Mouse (Mus musculus) layer of hippocampus, postnatal 10 days (tissue): Measurements from ENCODE around the gene Vmn1r228. TPM values are rescaled to one million over a fixed set of nuclear protein-coding genes. Genes with fewer than 3 reads are reported as not detected.

Experiments
- DNase-seq, 2 experiments: peaks; one replicate each; pipeline ENCODE4 v3.0.0; 2021; ENCODE audit warnings: low spot score in 2 of 2
- long read RNA-seq: library from polyadenylated mRNA; stranded (forward); transcript quantifications from one replicate; pipeline ENCODE4 v2.0.0, GENCODE M21; 2023
- total RNA-seq, 2 experiments: library from RNA; stranded (reverse); gene quantifications; 2 replicates each; pipeline ENCODE4 v1.2.3; 2021

The Vmn1r228 gene
- not detected for total RNA-seq
- long read RNA-seq = 0 reads

DNA sequence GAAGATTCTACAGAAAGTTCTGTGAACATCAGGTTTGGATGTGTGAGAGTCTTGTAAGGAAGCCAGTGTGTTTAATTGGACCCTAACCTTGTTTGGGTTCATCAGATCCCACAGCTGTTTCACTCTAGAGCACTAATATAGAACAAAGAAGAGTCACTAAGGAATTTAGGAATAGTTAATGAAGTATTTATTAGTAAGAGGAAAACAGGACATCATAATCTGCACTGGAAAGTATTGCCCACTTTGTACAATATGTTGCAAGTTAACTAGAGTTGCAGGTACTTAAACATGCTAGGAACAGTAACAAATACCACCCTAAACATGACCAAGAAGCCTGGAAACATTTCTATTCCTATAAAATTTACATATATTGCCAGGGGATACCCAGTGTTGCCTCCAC lies at the start of gene Vmn1r228:
Vmn1r228 (minus strand) TSS at position 101 of the 400 bp plus-strand sequence.
- no peak for DNase-seq

GRCm38 (mm10) chr17:20811255-20811654 lies 25.3 kb upstream of the Vmn1r228 start, which contains the start of gene Vmn1r229:
Vmn1r229 (plus strand) TSS chr17:20811555.
- DNase-seq = no peak

- no peak for DNase-seq
Measured at GRCm38 (mm10) chr17:20729543-20729942, 56.4 kb downstream of the Vmn1r228 start, which contains the start of gene Vmn1r227. Vmn1r227 (plus strand) TSS chr17:20729843.

Other genes with a start within 250 kb of the Vmn1r228 start
- not detected for gene Vmn2r109, start 221.4 kb downstream of the Vmn1r228 start, total RNA-seq
- gene Vmn2r110, start 189.7 kb downstream of the Vmn1r228 start, total RNA-seq = not detected
- not detected for gene Fpr-rs3, start 161.3 kb downstream of the Vmn1r228 start, total RNA-seq
- not detected for gene Vmn1r226, start 103.3 kb downstream of the Vmn1r228 start, total RNA-seq
- gene Vmn1r227, start 56.3 kb downstream of the Vmn1r228 start, total RNA-seq = not detected
- gene Vmn1r229, start 25.4 kb upstream of the Vmn1r228 start, total RNA-seq = under 1 TPM; 0.07 to 0.09 TPM
- gene Vmn1r230, start 54.3 kb upstream of the Vmn1r228 start, total RNA-seq = not detected
- gene Vmn1r231, start 118.9 kb upstream of the Vmn1r228 start, total RNA-seq = not detected
- not detected for gene Vmn1r232, start 133.6 kb upstream of the Vmn1r228 start, total RNA-seq
- gene Ppp2r1a, start 159.2 kb upstream of the Vmn1r228 start, total RNA-seq = 100 to 1,000 TPM; 774 to 805 TPM
- not detected for gene Vmn1r233, start 210.3 kb upstream of the Vmn1r228 start, total RNA-seq
- 10 to 100 TPM; 24.8 to 27.2 TPM for gene Zfp160, start 222.7 kb upstream of the Vmn1r228 start, total RNA-seq